Mouse (Mus musculus) hindbrain, postnatal 0 days (tissue): Measurements from ENCODE around the gene Dynlt1c. TPM values are rescaled to one million over a fixed set of nuclear protein-coding genes. Genes with fewer than 3 reads are reported as not detected.
"Not testable (repeated sequence)": the region's sequence is repeated elsewhere in the genome, so short reads cannot be mapped to it uniquely, and the experiment has no call there.

Experiments
- ATAC-seq: fragments of 200-750 bp; cut with Nextera tagmentation; 2 replicates; pipeline ENCODE4 v1.8.0; 2017; ENCODE audit warnings: mild to moderate bottlenecking, moderate TSS enrichment, moderate library complexity
- DNase-seq: peaks from one replicate; pipeline ENCODE4 v3.0.0-alpha.2; 2015; ENCODE audit warnings: low spot score
- H3K27ac ChIP-seq: fragments of 300-500 bp; sonication (generic); 2 replicates; pipeline ENCODE4 v1.5.1; 2014; ENCODE audit warnings: mild to moderate bottlenecking
- H3K27me3 ChIP-seq: fragments of 300-500 bp; sonication (generic); 2 replicates; pipeline ENCODE4 v1.6.1; 2014; ENCODE audit warnings: low read length, mixed read lengths; ENCODE audit not compliant: insufficient read depth
- H3K36me3 ChIP-seq: fragments of 300-500 bp; sonication (generic); 2 replicates; pipeline ENCODE4 v1.6.1; 2014; ENCODE audit warnings: low read length, mixed read lengths; ENCODE audit not compliant: insufficient read depth
- H3K4me1 ChIP-seq: fragments of 300-500 bp; sonication (generic); 2 replicates; pipeline ENCODE4 v1.6.1; 2014; ENCODE audit warnings: antibody characterized with exemption, low read length, mixed read lengths; ENCODE audit not compliant: insufficient read depth
- H3K4me2 ChIP-seq: fragments of 300-500 bp; sonication (generic); 2 replicates; pipeline ENCODE4 v1.6.1; 2014; ENCODE audit warnings: low read depth, mild to moderate bottlenecking, low read length, moderate library complexity, mixed read lengths
- H3K4me3 ChIP-seq: fragments of 300-500 bp; sonication (generic); 2 replicates; pipeline ENCODE4 v1.5.1; 2014; ENCODE audit warnings: low read length
- H3K9ac ChIP-seq: fragments of 300-500 bp; sonication (generic); replicated peaks from 2 replicates; pipeline ENCODE4 v1.6.1; 2014; ENCODE audit warnings: mild to moderate bottlenecking, low read length, moderate library complexity, mixed read lengths
- H3K9me3 ChIP-seq: fragments of 300-500 bp; sonication (generic); 2 replicates; pipeline ENCODE4 v1.6.1; 2016; ENCODE audit warnings: low read length, mixed read lengths
- WGBS: fragments of 180-500 bp; shearing (Covaris S2); extraction: QIAGEN DNeasy Blood & Tissue Kit; methylation state at CpG from one replicate; pipeline ENCODE4 v1.1.7; 2014; 5-methylcytosine and 5-hydroxymethylcytosine counted together
- polyA plus RNA-seq: library from polyadenylated mRNA; unstranded; fragments of >200 nt; fragmentation: Nextera tagmentation; extraction: Ambion mirVana; gene quantifications from 2 replicates; pipeline ENCODE4 v1.2.1, GENCODE M21; 2015
- total RNA-seq: library from RNA; depleted of rRNA; stranded (reverse); fragments of >200 nt; gene quantifications from 2 replicates; pipeline ENCODE4 v1.2.3, GENCODE M21; 2014; rRNA removed

Dynlt1c gene
- total and polyA plus RNA-seq, 2 experiments from 2014 or later = 14.7 to 15.4 TPM

DNA sequence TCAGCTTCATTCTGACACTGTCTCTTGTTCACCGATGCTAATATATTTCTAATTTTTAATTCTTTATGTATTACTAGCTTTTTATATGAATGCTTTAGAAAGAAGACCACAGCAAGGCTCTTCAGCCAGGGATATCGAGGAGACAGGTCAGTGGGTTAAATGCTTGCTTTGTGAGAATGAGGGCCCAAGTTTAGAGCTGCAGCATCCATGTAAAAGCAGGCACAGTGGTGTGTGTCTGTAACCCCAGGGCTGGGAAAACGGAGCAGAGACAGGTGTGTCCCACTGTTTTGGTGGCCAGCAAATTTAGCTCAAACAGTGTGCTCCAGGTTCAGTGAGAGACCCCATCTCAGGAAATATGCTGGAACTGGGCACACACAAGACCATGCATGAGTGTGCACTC is 46.0 kb downstream of the Dynlt1c start:
- not testable (repeated sequence) for H3K27ac ChIP-seq, ATAC-seq, H3K27me3 ChIP-seq, H3K4me2 ChIP-seq, H3K9ac ChIP-seq, H3K4me3 ChIP-seq, DNase-seq, H3K4me1 ChIP-seq, H3K36me3 ChIP-seq, H3K9me3 ChIP-seq
- WGBS = 87% methylated on average over 3 of the region's 3 CpGs

DNA sequence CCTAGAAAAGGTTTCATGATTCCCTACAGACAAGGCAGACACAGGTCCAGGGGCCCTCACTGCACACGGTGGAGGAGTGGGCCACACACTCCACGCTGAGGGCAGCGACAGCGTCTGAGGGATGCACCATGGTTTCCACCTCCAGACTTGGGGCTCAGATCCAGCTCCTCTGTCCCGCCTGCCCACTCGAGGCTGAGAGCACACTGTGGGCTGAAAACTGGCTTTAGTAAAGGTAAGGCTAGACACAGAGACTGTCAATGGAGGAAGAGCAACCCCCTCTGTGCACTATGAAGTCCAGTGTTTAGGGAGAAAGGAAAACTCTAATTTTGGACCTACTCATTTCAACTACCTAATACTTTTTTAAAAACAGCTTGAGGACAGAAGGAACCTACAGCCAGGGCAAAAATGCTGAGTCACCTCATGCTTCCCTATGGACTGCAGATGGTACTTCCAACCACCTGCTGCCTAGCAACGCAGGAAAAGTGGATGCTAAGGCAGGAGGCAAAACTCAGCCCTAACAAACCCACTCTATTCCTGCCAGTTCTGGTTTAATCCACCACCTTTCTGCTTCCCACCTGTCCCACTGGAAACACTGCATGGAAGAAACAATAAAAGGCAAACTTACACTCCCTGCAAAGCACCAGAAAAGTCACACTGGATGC is 49.6 kb downstream of the Dynlt1c start:
- not testable (repeated sequence) for H3K9me3 ChIP-seq, H3K9ac ChIP-seq, H3K4me2 ChIP-seq, H3K4me1 ChIP-seq, H3K27me3 ChIP-seq, H3K27ac ChIP-seq, H3K4me3 ChIP-seq, ATAC-seq, H3K36me3 ChIP-seq
- peak; percentile 16 for DNase-seq
- WGBS = 79% methylated on average over 4 of the region's 7 CpGs

- not testable (repeated sequence) for H3K4me3 ChIP-seq, H3K27ac ChIP-seq, ATAC-seq, H3K27me3 ChIP-seq, H3K9me3 ChIP-seq, H3K36me3 ChIP-seq, H3K4me2 ChIP-seq, H3K4me1 ChIP-seq, DNase-seq, H3K9ac ChIP-seq
- 76% methylated on average over 4 of the region's 5 CpGs for WGBS
These were observed 52.0 kb downstream of the Dynlt1c start for GRCm38 (mm10) chr17:6653341-6653946.

- not testable (repeated sequence) for H3K36me3 ChIP-seq, H3K9ac ChIP-seq, H3K4me1 ChIP-seq, H3K9me3 ChIP-seq, H3K27me3 ChIP-seq
- WGBS = 2% methylated on average over 33 of the region's 36 CpGs
- H3K27ac ChIP-seq = peak overlapping the region; percentile 85
- H3K4me3 ChIP-seq = peak overlapping the region; percentile 40
- ATAC-seq = peak; percentile 94
- peak; percentile 96 for DNase-seq
- H3K4me2 ChIP-seq = peak overlapping the region; percentile 51
These were observed 53.6 kb downstream of the Dynlt1c start for GRCm38 (mm10) chr17:6655087-6655511.

DNA sequence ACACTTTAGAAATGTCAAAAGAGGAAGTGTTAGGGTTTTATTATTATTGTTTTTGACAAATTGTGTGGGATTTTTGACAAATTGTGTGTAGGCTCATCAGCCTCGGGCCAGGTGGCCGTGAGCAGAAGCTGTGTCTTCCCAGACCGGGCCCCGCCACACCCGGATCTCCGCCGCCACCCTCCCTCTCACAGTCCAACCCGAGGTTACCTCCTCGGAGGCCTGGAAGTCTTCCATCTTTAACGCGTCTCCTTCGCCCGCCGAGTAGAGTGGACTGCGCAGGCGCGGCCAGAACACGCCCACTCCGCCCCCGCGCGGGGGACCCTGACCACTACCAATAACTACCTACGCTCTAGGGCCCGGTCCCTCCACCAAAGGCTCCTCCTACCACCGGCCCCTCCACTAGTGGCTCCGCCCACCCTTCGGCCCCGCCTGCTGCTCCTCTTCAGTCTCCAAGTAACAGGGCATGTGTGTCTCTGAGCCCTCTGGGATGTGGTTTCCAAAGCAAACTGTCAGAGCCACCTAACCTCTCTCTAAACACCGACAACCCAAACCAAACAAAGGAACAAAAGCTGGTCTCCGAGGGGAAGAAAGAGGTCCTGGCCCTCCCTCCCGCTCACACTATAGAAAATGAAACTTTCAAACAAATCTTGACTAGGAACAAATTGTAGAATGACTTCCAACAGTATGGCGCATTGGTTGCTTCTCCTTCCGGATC is 54.3 kb downstream of the Dynlt1c start, which contains the start of gene Dynlt1f:
Gene Dynlt1f (minus strand): TSS at position 334 of the 715 bp plus-strand sequence.
- ATAC-seq (peak; percentile 95), DNase-seq (peak; percentile 4)
- 2% methylated on average over 17 of the region's 33 CpGs for WGBS
- H3K4me1 ChIP-seq, H3K9me3 ChIP-seq, H3K27me3 ChIP-seq, H3K9ac ChIP-seq, H3K36me3 ChIP-seq: not testable (repeated sequence)
- peak within 1 kb of the TSS; percentile 40 for H3K4me3 ChIP-seq
- H3K27ac ChIP-seq = peak within 1 kb of the TSS; percentile 85
- peak within 1 kb of the TSS; percentile 51 for H3K4me2 ChIP-seq

- H3K9ac ChIP-seq, H3K4me1 ChIP-seq, ATAC-seq, DNase-seq, H3K4me2 ChIP-seq, H3K27me3 ChIP-seq, H3K9me3 ChIP-seq, H3K4me3 ChIP-seq, H3K36me3 ChIP-seq, H3K27ac ChIP-seq: not testable (repeated sequence)
- 89% methylated on average over 1 of the region's 3 CpGs for WGBS
These were observed 55.0 kb downstream of the Dynlt1c start for GRCm38 (mm10) chr17:6656471-6656870.

DNA sequence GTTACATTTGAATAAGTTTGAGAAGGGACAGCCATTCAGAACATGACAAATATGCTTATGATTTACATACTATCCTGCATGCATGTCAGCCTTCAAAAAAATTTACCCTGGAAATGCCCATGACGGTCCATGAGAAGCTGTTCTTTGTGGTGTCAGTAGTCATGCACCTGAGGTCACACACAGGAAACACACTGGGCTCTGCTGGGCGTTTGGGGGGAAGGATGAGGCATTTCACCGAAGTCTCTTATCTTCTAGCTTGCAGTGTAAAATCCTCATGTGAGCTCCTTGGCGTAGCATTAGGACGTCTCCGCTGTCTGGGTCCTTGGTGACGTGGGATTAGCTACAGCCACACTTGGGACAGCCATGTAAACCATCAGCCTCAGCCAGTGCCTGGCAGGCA is 57.3 kb downstream of the Dynlt1c start, which contains the start of gene Sytl3:
Gene Sytl3 (plus strand): TSS at position 293 of the 400 bp plus-strand sequence.
- not testable (repeated sequence) for ATAC-seq, H3K27me3 ChIP-seq, H3K4me3 ChIP-seq, DNase-seq, H3K27ac ChIP-seq, H3K9me3 ChIP-seq, H3K4me1 ChIP-seq, H3K4me2 ChIP-seq, H3K36me3 ChIP-seq, H3K9ac ChIP-seq
- WGBS = 69% methylated on average over 3 of the region's 7 CpGs

Other genes with a start within 250 kb of the Dynlt1c start
- gene Dynlt1b, start 171.6 kb upstream of the Dynlt1c start, total RNA-seq = 392 and 457 TPM in 2 replicates
- 1,203 and 1,233 TPM in 2 replicates for gene Dynlt1b, start 171.6 kb upstream of the Dynlt1c start, polyA plus RNA-seq
- gene Dynlt1f, start 54.2 kb downstream of the Dynlt1c start, total RNA-seq = 108 and 138 TPM in 2 replicates
- 294 and 303 TPM in 2 replicates for gene Dynlt1f, start 54.2 kb downstream of the Dynlt1c start, polyA plus RNA-seq
- 0.32 and 0.42 TPM in 2 replicates for gene Sytl3, start 57.4 kb downstream of the Dynlt1c start, total RNA-seq
- 0.73 and 0.79 TPM in 2 replicates for gene Sytl3, start 57.4 kb downstream of the Dynlt1c start, polyA plus RNA-seq
- gene Ezr, start 181.1 kb downstream of the Dynlt1c start, total RNA-seq = 44.7 and 52.6 TPM in 2 replicates
- gene Ezr, start 181.1 kb downstream of the Dynlt1c start, polyA plus RNA-seq = 62.4 and 72.7 TPM in 2 replicates